8 mouse cellular contexts compared by ENCODE assay signal in genomic region chr2:26444946-26445665, GRCm38 (mm10). TPM values are rescaled to one million over a fixed set of nuclear protein-coding genes. Genes with fewer than 3 reads are reported as not detected.
DNase-seq lines count a peak whose midpoint lies in the region; ATAC-seq and TF ChIP-seq lines count a peak whose summit lies in the region.

TSS of gene Sec16a (minus strand) at chr2:26445216.

- peaks cover 56% of the 10 kb centered on the region for H3K36me3 ChIP-seq in megakaryocyte, embryonic 14.5 days (replicated peaks; ENCODE audit: low read length)

- ATAC-seq in activated CD4-positive, CD25-positive, alpha-beta regulatory T cell, adult 4 months, result peak; percentile 81

- peak within 1 kb of the TSS; percentile 69 for H3K27ac ChIP-seq in cortical plate, adult 2 months (ENCODE audit: insufficient read depth, low read length)

- peaks cover 10% of the 10 kb centered on the region for H3K4me1 ChIP-seq in cortical plate, adult 2 months (ENCODE audit: control insufficient read depth, insufficient read depth, low read length)
- H3K4me1 ChIP-seq in megakaryocyte, embryonic 14.5 days, result peaks cover 68% of the 10 kb centered on the region

- H3K9me3 ChIP-seq in megakaryocyte, embryonic 14.5 days, result no peaks in the 10 kb centered on the region

- H3K4me3 ChIP-seq in cortical plate, adult 2 months (ENCODE audit: insufficient read depth, low read length), result peak within 1 kb of the TSS; percentile 93
- H3K4me3 ChIP-seq in megakaryocyte, embryonic 14.5 days (replicated peaks), result peak within 1 kb of the TSS; percentile 100

- TF ChIP-seq CTCF in cortical plate, adult 2 months (IDR thresholded peaks at IDR 0.05; ENCODE audit: extremely low read depth, insufficient read depth, low read length), result no peak

- peak; percentile 100 for DNase-seq in gastrocnemius, adult 8-10 months (ENCODE audit: low spot score in 2 of 2)
- peak; percentile 98 for DNase-seq in hindlimb bud, embryonic 11.5 days (ENCODE audit: extremely low spot score, low read depth, low spot score)
- DNase-seq in left cerebral cortex, adult 8-10 months (ENCODE audit: low spot score in 2 of 2), result peak; percentile 94 to 100
- peak; percentile 100 for DNase-seq in right cerebral cortex, postnatal 10 days (ENCODE audit: low spot score in 2 of 2)
- DNase-seq in urinary bladder, postnatal 25 days (ENCODE audit: low spot score), result peak; percentile 98

- no peaks in the 10 kb centered on the region for H3K27me3 ChIP-seq in megakaryocyte, embryonic 14.5 days (replicated peaks)

- TF ChIP-seq POLR2A in cortical plate, adult 2 months (IDR thresholded peaks at IDR 0.05; ENCODE audit: extremely low read depth, insufficient read depth, low read length), result peak; percentile 84

RNA-seq across cellular contexts. Expression of gene Sec16a, which starts in this region (rescaled TPM):
- 10 to 100 TPM; 22.4 to 23.9 TPM for polyA plus RNA-seq in activated CD4-positive, CD25-positive, alpha-beta regulatory T cell, adult 4 months (2017; shearing (Covaris generic))
- 30.6 and 32.2 TPM in 2 replicates for polyA plus RNA-seq in cortical plate, adult 2 months (2012; rRNA removed)
- total RNA-seq in gastrocnemius, adult 8-10 months (2022), result 10 to 100 TPM; 22.2 to 26.6 (median 24.3) TPM
- total RNA-seq in left cerebral cortex, adult 8-10 months (2022), result 10 to 100 TPM; 41.2 to 50.9 (median 43.0) TPM
- 7.6 and 26.1 TPM in 2 replicates for polyA plus RNA-seq in megakaryocyte, embryonic 14.5 days (2012; ENCODE audit: insufficient read depth, low replicate concordance)

Comparison
In these comparisons a context has a peak if more than half of its experiments do, and no peak if none do; other contexts are left out.
1. Peak in every context shown above with its lines: DNase-seq, ATAC-seq, H3K4me3 ChIP-seq and H3K27ac ChIP-seq.